Mouse (Mus musculus): Measurements from ENCODE around the gene Il2ra. TPM values are rescaled to one million over a fixed set of nuclear protein-coding genes. Genes with fewer than 3 reads are reported as not detected.

The Il2ra gene
- total RNA-seq, 2 experiments from 2014 or later: not detected

Other genes starting within 250 kb of the Il2ra start
- 44.8 and 74.9 TPM in 2 replicates for gene Pfkfb3, start 88.7 kb upstream of the Il2ra start, total RNA-seq (2014; fragmentation: Nextera tagmentation)
- gene Pfkfb3, start 88.7 kb upstream of the Il2ra start, total RNA-seq (2017): 43.8 and 44.8 TPM in 2 replicates
- gene Rbm17, start 38.7 kb upstream of the Il2ra start, total RNA-seq (2014; fragmentation: Nextera tagmentation): 117 and 160 TPM in 2 replicates
- 180 and 233 TPM in 2 replicates for gene Rbm17, start 38.7 kb upstream of the Il2ra start, total RNA-seq (2017)
- not detected in 2 replicates for gene Gm17490, start 16.5 kb upstream of the Il2ra start, total RNA-seq (2014; fragmentation: Nextera tagmentation)
- not detected in 2 replicates for gene Gm17490, start 16.5 kb upstream of the Il2ra start, total RNA-seq (2017)
- gene Il15ra, start 62.5 kb downstream of the Il2ra start, total RNA-seq (2014; fragmentation: Nextera tagmentation): 25.4 and 26.0 TPM in 2 replicates
- gene Il15ra, start 62.5 kb downstream of the Il2ra start, total RNA-seq (2017): 14.3 and 26.1 TPM in 2 replicates
- 92.6 and 97.2 TPM in 2 replicates for gene Fbh1, start 134.8 kb downstream of the Il2ra start, total RNA-seq (2014; fragmentation: Nextera tagmentation)
- 81.2 and 84.4 TPM in 2 replicates for gene Fbh1, start 134.8 kb downstream of the Il2ra start, total RNA-seq (2017)
- gene Ankrd16, start 135.1 kb downstream of the Il2ra start, total RNA-seq (2014; fragmentation: Nextera tagmentation): 44.3 and 76.9 TPM in 2 replicates
- 24.0 and 36.5 TPM in 2 replicates for gene Ankrd16, start 135.1 kb downstream of the Il2ra start, total RNA-seq (2017)